Mouse (Mus musculus) forebrain, embryonic 16.5 days (tissue): ENCODE results near the gene Trabd2b. TPM values are rescaled to one million over a fixed set of nuclear protein-coding genes. Genes with fewer than 3 reads are reported as not detected.

Experiments used
- ATAC-seq: fragments of 200-750 bp; cut with Nextera tagmentation; 2 replicates; pipeline ENCODE4 v1.8.0; 2017; ENCODE audit warnings: mild to moderate bottlenecking, moderate library complexity
- H3K27ac ChIP-seq: fragments of 300-500 bp; sonication (generic); 2 replicates; pipeline ENCODE4 v1.5.1; 2014; ENCODE audit warnings: low read length, control low read depth
- H3K27me3 ChIP-seq: fragments of 300-500 bp; sonication (generic); replicated peaks from 2 replicates; pipeline ENCODE4 v1.6.1; 2014; ENCODE audit warnings: low read length; ENCODE audit not compliant: control insufficient read depth, insufficient read depth
- H3K36me3 ChIP-seq: fragments of 300-500 bp; sonication (generic); 2 replicates; pipeline ENCODE4 v1.6.1; 2014; ENCODE audit not compliant: control insufficient read depth, insufficient read depth
- H3K4me1 ChIP-seq: fragments of 300-500 bp; sonication (generic); replicated peaks from 2 replicates; pipeline ENCODE4 v1.6.1; 2014; ENCODE audit warnings: low read length; ENCODE audit not compliant: control insufficient read depth, insufficient read depth
- H3K4me2 ChIP-seq: fragments of 300-500 bp; sonication (generic); 2 replicates; pipeline ENCODE4 v1.6.1; 2014; ENCODE audit warnings: mild to moderate bottlenecking, low read length, control low read depth
- H3K4me3 ChIP-seq: fragments of 300-500 bp; sonication (generic); replicated peaks from 2 replicates; pipeline ENCODE4 v1.5.1; 2014; ENCODE audit warnings: mild to moderate bottlenecking, low read length, control low read depth
- H3K9ac ChIP-seq: fragments of 300-500 bp; sonication (generic); replicated peaks from 2 replicates; pipeline ENCODE4 v1.6.1; 2014; ENCODE audit warnings: low read depth, low read length, control low read depth
- H3K9me3 ChIP-seq: fragments of 300-500 bp; sonication (generic); 2 replicates; pipeline ENCODE4 v1.6.1; 2016; ENCODE audit warnings: low read length; ENCODE audit not compliant: control insufficient read depth
- WGBS: fragments of 180-500 bp; shearing (Covaris S2); extraction: QIAGEN DNeasy Blood & Tissue Kit; methylation state at CpG from one replicate; pipeline ENCODE4 v1.1.7; 2014; 5-methylcytosine and 5-hydroxymethylcytosine counted together
- polyA plus RNA-seq: library from polyadenylated mRNA; unstranded; fragments of >200 nt; fragmentation: Nextera tagmentation; extraction: Ambion mirVana; gene quantifications from 2 replicates; pipeline ENCODE4 v1.2.1, GENCODE M21; 2015

Trabd2b gene
- polyA plus RNA-seq, 1 experiment from 2014 or later: 0.29 TPM

DNA sequence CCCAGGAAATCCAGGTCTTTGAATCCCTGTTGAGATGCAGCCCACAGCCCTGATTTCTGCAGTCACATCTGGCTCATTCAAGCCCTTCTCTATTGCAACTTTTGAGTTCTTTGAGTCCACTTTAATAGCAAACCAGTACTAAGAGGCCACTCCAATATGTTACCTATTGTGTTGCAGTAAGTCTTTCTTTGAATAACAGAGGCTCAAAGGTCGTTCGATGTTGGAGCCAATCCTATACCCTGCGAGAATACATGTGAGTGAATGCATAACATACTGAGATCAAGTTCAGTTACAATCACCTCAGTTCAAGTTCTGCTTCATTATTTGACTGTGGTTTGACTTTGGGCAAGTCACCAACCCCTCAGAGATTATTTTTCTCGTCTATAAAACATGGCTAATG, 47.5 kb downstream of the Trabd2b start:
- Histone ChIP-seq H3K4me1 (peaks cover under 1% of the 10 kb centered on the region; the same call in 1 of the 2 replicates), H3K27ac (no peak overlapping the region), H3K4me3 (no peak overlapping the region), H3K36me3 (no peaks in the 10 kb centered on the region), H3K27me3 (no peaks in the 10 kb centered on the region), H3K4me2 (no peak overlapping the region), H3K9ac (no peak overlapping the region), H3K9me3 (no peaks in the 10 kb centered on the region)
- ATAC-seq: no peak
- WGBS: 75% methylated on average over 4 of the region's 4 CpGs

DNA sequence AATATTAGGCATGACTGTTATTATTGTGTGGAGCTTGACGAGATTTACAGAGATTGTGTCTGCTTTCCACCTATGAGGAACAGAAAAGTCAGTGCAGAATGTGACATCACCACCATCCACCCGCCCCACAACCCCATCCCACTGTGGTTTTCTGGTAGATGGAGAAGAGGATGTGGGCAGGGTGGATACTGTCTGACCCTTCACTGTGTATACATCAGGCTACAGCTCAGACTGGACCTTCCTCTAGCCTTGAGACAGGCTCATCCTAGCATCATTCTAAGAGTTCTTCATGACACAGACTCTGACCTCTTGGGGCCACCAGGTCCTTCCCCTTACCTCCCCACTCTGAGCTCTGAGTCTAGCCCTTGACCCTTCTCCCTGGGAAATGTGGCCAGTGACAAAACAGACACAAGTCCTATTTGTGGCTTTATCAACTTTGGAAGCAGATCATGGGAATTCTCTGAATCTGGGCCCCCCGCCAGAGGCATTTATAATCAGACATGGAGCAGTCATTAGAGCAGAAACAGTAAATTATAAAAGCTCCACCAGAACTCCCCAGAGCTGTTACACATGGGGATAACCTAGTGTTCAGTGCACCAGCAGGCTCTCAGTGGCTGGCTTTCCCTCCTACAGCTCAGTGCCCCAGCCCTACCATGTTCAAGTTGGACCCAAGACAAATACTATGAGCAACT, 48.1 kb downstream of the Trabd2b start:
- no peak for ATAC-seq
- H3K4me2 ChIP-seq: no peak overlapping the region
- H3K27ac ChIP-seq: no peak overlapping the region
- 87% methylated on average over 3 of the region's 3 CpGs for WGBS
- no peaks in the 10 kb centered on the region for H3K36me3 ChIP-seq
- no peak overlapping the region for H3K4me3 ChIP-seq
- no peaks in the 10 kb centered on the region for H3K9me3 ChIP-seq
- H3K27me3 ChIP-seq: no peaks in the 10 kb centered on the region
- no peak overlapping the region for H3K9ac ChIP-seq
- H3K4me1 ChIP-seq: no peaks in the 10 kb centered on the region

DNA sequence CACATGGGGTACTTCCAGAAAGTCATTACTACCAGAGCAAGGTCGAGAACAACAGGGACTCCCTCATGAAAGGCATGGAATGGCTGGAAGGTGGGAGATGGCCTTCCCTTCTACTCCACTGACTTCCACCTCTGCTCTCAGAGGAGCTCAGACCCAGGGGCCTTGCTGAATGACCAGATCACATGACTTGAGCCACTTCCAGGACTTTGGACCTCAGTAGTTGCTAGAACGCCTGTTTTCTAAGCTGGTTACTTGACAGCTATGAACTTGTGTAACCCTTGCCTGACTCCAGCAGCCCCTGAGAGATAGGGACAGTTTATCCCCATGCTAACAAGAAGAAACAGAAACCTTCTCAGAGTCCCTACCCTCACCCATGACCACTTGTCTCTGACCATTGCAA, 50.6 kb downstream of the Trabd2b start:
- Histone ChIP-seq H3K27me3 (no peaks in the 10 kb centered on the region), H3K9me3 (no peaks in the 10 kb centered on the region), H3K4me3 (no peak overlapping the region), H3K4me1 (no peaks in the 10 kb centered on the region), H3K4me2 (no peak overlapping the region), H3K27ac (no peak overlapping the region), H3K9ac (no peak overlapping the region), H3K36me3 (no peaks in the 10 kb centered on the region)
- no peak for ATAC-seq
- 85% methylated on average over 2 of the region's 2 CpGs for WGBS

DNA sequence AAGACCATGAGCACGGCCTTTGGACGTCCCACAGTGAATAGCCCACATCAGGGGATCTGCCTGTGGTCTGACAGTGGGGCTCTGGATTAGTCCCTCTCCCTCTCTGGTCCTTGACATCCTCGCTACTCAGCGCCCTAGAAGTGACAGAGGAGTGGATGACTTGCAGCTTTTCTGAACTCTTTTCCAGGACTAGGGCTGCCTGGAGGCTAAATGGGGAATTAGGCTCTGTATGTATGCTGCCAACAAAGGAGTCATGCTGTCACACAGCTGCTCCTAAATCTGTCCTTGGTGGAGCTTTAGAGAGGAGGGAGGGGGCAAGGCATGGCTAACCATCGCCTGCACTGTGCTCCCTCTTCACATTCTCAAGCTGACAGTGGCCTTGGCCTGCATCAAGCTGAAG, 53.1 kb downstream of the Trabd2b start:
- Histone ChIP-seq H3K36me3 (no peaks in the 10 kb centered on the region), H3K9me3 (no peaks in the 10 kb centered on the region), H3K4me2 (no peak overlapping the region), H3K9ac (no peak overlapping the region), H3K4me1 (no peaks in the 10 kb centered on the region), H3K4me3 (no peak overlapping the region), H3K27ac (no peak overlapping the region), H3K27me3 (no peaks in the 10 kb centered on the region)
- 9% methylated on average over 5 of the region's 5 CpGs for WGBS
- ATAC-seq: no peak

DNA sequence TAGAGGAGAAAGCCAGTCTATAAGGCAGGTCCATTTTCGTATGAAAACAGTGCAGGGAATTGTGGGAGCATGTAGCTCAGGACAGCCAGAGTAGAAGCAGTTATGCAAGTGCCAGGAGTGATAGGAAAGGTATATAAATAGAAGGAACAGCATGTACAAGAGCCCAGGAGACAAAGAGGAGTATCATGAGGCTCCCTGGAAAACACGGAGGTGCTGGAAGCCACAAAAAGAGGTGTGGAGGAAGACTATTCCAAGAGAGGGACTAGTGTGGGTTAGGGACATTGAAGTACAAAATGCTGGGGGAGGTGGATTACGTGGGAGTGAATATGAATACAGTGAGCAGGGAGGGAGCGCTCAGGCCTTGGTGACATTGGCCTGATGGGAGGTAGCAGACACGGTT, 53.9 kb downstream of the Trabd2b start:
- no peaks in the 10 kb centered on the region for H3K36me3 ChIP-seq
- no peak overlapping the region for H3K4me3 ChIP-seq
- WGBS: 80% methylated on average over 5 of the region's 5 CpGs
- H3K27ac ChIP-seq: no peak overlapping the region
- H3K27me3 ChIP-seq: no peaks in the 10 kb centered on the region
- H3K4me1 ChIP-seq: no peaks in the 10 kb centered on the region
- H3K9ac ChIP-seq: no peak overlapping the region
- no peak for ATAC-seq
- H3K9me3 ChIP-seq: no peaks in the 10 kb centered on the region
- no peak overlapping the region for H3K4me2 ChIP-seq

DNA sequence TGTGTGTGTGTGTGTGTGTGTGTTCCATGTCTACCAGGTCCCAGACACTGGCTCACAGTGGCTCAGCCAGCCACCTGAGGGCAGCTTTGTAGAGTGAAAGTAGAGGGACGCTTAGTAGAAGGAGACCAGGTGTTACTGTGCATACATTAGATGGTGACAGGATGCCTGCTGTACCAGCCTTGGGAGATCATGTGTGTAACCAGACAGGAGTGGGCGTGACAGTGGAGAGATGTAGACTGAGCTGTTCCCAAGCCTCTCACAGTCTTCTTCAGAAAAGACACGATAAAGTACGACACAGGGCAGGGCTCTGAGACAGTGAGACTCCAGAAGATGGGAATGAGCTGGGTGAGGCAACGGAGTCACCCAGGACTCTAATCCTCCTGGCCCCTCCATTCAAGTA, 54.6 kb downstream of the Trabd2b start:
- WGBS: 72% methylated on average over 5 of the region's 5 CpGs
- 0 out of 2 replicates have a peak, but pooled peaks cover 3% of the 10 kb centered on the region for H3K4me1 ChIP-seq
- H3K9ac ChIP-seq: no peak overlapping the region
- no peak overlapping the region for H3K4me3 ChIP-seq
- no peak overlapping the region for H3K27ac ChIP-seq
- no peaks in the 10 kb centered on the region for H3K9me3 ChIP-seq
- ATAC-seq: no peak
- no peaks in the 10 kb centered on the region for H3K36me3 ChIP-seq
- H3K27me3 ChIP-seq: no peaks in the 10 kb centered on the region
- H3K4me2 ChIP-seq: no peak overlapping the region

DNA sequence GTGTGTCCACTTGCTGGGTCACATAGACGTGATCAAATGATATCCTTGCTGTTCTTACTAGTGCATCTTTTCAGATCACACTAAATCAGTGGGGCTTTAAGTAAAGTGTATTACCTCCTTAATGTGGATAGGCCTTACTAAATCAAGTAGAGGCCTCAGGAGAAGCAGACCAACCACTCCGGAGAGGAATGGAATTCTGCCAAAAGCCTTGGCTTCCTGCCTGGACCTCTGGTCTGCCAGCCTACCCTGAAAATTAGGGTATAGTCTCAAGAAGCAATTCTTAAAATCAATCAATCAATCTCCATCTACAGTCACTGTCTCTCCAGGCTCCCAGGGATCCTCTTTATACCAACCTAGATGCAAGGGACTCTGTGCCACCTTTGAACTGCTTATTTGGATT, 59.1 kb downstream of the Trabd2b start:
- Histone ChIP-seq H3K9ac (no peak overlapping the region), H3K4me1 (peaks cover 3% of the 10 kb centered on the region; the same call in 1 of the 2 replicates)
- ATAC-seq: no peak

DNA sequence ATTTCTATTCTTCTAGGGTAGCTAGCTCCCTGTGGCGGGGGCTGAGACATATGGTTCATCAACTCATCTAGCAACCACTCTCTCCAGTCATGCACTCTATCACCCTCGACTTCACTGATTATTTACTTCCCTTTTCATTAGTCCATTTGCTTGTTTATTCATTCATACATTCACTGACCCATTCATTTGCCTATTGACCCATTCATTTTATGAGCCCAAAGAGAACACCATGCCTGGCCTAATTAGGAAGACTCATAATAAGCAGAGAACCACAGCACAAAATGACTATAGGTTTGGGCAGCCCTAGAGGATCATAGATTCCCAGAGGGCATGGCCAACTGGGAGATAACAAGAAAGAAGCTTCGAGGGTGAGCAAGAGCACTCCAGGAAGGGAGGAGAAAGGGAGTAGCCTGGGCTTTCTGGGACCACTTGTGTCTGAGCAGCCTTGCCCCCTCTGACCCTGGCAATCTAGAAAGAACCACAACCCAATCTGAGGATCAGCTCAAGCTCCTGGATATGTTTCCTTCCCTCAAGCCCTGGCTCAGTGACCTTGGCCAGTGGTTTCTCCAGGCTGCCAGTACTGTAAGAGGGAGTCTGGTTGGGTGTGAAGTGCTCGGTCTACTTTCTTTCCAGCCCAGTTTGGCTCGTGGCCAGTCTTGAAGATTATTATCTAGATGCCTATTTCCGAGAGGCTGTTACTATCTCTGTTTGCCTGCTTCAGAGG, 61.0 kb downstream of the Trabd2b start:
- WGBS: 37% methylated on average over 6 of the region's 6 CpGs
- no peak overlapping the region for H3K4me3 ChIP-seq
- ATAC-seq: 0 out of 2 replicates have a peak, but pooled peaks have one; percentile 8

More for the DNA sequence above, 59.1 kb downstream of the Trabd2b start:
- no peaks in the 10 kb centered on the region for H3K36me3 ChIP-seq
- no peak overlapping the region for H3K4me2 ChIP-seq
- 45% methylated on average over 2 of the region's 2 CpGs for WGBS
- no peak overlapping the region for H3K4me3 ChIP-seq
- H3K27ac ChIP-seq: no peak overlapping the region
- H3K9me3 ChIP-seq: no peaks in the 10 kb centered on the region
- H3K27me3 ChIP-seq: no peaks in the 10 kb centered on the region

DNA sequence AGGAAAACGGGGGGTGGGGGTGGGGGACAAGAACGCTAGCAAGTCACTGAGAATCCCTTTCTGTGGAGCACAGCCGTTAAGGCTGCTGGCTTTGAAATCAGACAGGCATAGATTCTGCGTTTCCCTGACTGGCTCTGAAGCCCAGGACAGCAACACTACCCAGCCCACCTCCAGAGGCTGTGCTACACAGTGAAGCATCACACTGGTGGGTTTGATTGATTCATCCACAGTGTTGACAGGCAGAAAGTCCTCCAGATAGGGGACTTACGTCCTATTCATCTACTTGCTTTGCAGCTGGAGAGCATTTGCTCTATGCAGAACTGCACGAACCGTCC, 61.5 kb downstream of the Trabd2b start:
- H3K27me3 ChIP-seq: no peaks in the 10 kb centered on the region
- no peaks in the 10 kb centered on the region for H3K36me3 ChIP-seq
- no peaks in the 10 kb centered on the region for H3K9me3 ChIP-seq
- no peak overlapping the region for H3K27ac ChIP-seq
- no peak overlapping the region for H3K4me2 ChIP-seq
- 0 out of 2 replicates have a peak, but pooled peaks have one; percentile 31 for ATAC-seq
- no peak overlapping the region for H3K4me3 ChIP-seq
- peaks cover 3% of the 10 kb centered on the region; the same call in 1 of the 2 replicates for H3K4me1 ChIP-seq
- H3K9ac ChIP-seq: no peak overlapping the region
- WGBS: 56% methylated on average over 7 of the region's 7 CpGs

More for the DNA sequence above, 61.0 kb downstream of the Trabd2b start:
- no peaks in the 10 kb centered on the region for H3K36me3 ChIP-seq
- H3K27me3 ChIP-seq: no peaks in the 10 kb centered on the region
- H3K4me2 ChIP-seq: no peak overlapping the region
- H3K27ac ChIP-seq: no peak overlapping the region
- H3K9ac ChIP-seq: no peak overlapping the region
- peaks cover 3% of the 10 kb centered on the region; the same call in 1 of the 2 replicates for H3K4me1 ChIP-seq
- no peaks in the 10 kb centered on the region for H3K9me3 ChIP-seq
